Mouse (Mus musculus) MEL (cell line): ENCODE results near the gene Rab4b. TPM values are rescaled to one million over a fixed set of nuclear protein-coding genes. Genes with fewer than 3 reads are reported as not detected.
A peak's percentile ranks its signal among the peaks of the same experiment; 100 is the strongest.

ENCODE experiments used
- DNase-seq: peaks from one replicate; pipeline ENCODE4 v3.0.0; 2011; ENCODE audit warnings: low read depth, low spot score
- H3K27ac ChIP-seq: 2 replicates; pipeline ENCODE4 v1.5.1; 2012; ENCODE audit warnings: low read depth, mild to moderate bottlenecking, control low read depth, low read length, moderate library complexity; ENCODE audit not compliant: control insufficient read depth
- H3K27me3 ChIP-seq, 2 experiments: fragments of 150-350 bp in 1 of 2; sonication (generic) in 1 of 2; 2 replicates each; pipeline ENCODE4 v1.6.1; 2012; ENCODE audit warnings: low read length in 2 of 2, mild to moderate bottlenecking in 2 of 2, improper control_type of control experiment in 1 of 2, moderate library complexity in 1 of 2; ENCODE audit not compliant: insufficient read depth in 2 of 2, control insufficient read depth in 1 of 2
- H3K36me3 ChIP-seq, 2 experiments: 2 replicates each; pipeline ENCODE4 v1.6.1; 2012 to 2014; ENCODE audit warnings: low read length in 2 of 2, improper control_type of control experiment in 1 of 2, inconsistent platforms in 1 of 2, mild to moderate bottlenecking in 1 of 2; ENCODE audit not compliant: insufficient read depth in 2 of 2, control insufficient read depth in 1 of 2
- H3K4me1 ChIP-seq, 2 experiments: fragments of 150-350 bp in 1 of 2; sonication (generic) in 1 of 2; 2 replicates each; pipeline ENCODE4 v1.6.1; 2012; ENCODE audit warnings: low read length in 2 of 2, improper control_type of control experiment in 1 of 2, mild to moderate bottlenecking in 1 of 2; ENCODE audit not compliant: insufficient read depth in 2 of 2, control insufficient read depth in 1 of 2
- H3K4me3 ChIP-seq, 2 experiments: fragments of 150-350 bp in 1 of 2; sonication (generic) in 1 of 2; 2 replicates each; pipeline ENCODE4 v1.5.1; 2012; ENCODE audit warnings: low read depth in 2 of 2, low read length in 2 of 2, mild to moderate bottlenecking in 2 of 2, moderate library complexity in 2 of 2, control low read depth in 1 of 2, improper control_type of control experiment in 1 of 2; ENCODE audit not compliant: control insufficient read depth in 1 of 2, insufficient read depth in 1 of 2
- H3K79me2 ChIP-seq: 2 replicates; pipeline ENCODE4 v1.6.1; 2012; ENCODE audit warnings: mild to moderate bottlenecking, low read length, moderate library complexity; ENCODE audit not compliant: control insufficient read depth, poor library complexity, insufficient read depth
- H3K9ac ChIP-seq: 2 replicates; pipeline ENCODE4 v1.6.1; 2012; ENCODE audit warnings: low read depth, mild to moderate bottlenecking, control low read depth, low read length, moderate library complexity; ENCODE audit not compliant: control insufficient read depth, poor library complexity, severe bottlenecking
- H3K9me3 ChIP-seq: fragments of 150-350 bp; sonication (generic); replicated peaks from 2 replicates; pipeline ENCODE4 v1.6.1; 2012; ENCODE audit warnings: mild to moderate bottlenecking, low read length, improper control_type of control experiment, moderate library complexity; ENCODE audit not compliant: insufficient read depth
- BHLHE40 ChIP-seq: IDR thresholded peaks from 2 replicates; pipeline ENCODE4 v1.6.1; 2012; ENCODE audit warnings: low read depth, mild to moderate bottlenecking, inconsistent platforms, low read length, improper control_type of control experiment, borderline replicate concordance
- CHD1 ChIP-seq: IDR thresholded peaks from 2 replicates; pipeline ENCODE4 v1.6.1; 2012; ENCODE audit warnings: low read depth, mild to moderate bottlenecking, inconsistent platforms, low read length, improper control_type of control experiment
- CHD2 ChIP-seq: IDR thresholded peaks from 2 replicates; pipeline ENCODE4 v1.6.1; 2011; ENCODE audit warnings: low read length, improper control_type of control experiment
- CTCF ChIP-seq, 3 experiments: IDR thresholded peaks in 2 of 3; conservative IDR thresholded peaks in 1 of 3; 2 replicates each; pipeline ENCODE4 v1.5.1; 2011 to 2012; ENCODE audit warnings: low read length in 3 of 3, low read depth in 2 of 3, mild to moderate bottlenecking in 2 of 3, improper control_type of control experiment in 1 of 3, inconsistent platforms in 1 of 3, mixed read lengths in 1 of 3, moderate library complexity in 1 of 3; ENCODE audit not compliant: control insufficient read depth in 1 of 3, insufficient read depth in 1 of 3, poor library complexity in 1 of 3, severe bottlenecking in 1 of 3
- ETS1 ChIP-seq: IDR thresholded peaks from 2 replicates; pipeline ENCODE4 v1.6.1; 2012; ENCODE audit warnings: low read depth, mild to moderate bottlenecking, inconsistent platforms, low read length, improper control_type of control experiment, moderate library complexity
- GABPA ChIP-seq: IDR thresholded peaks from 2 replicates; pipeline ENCODE4 v1.6.1; 2012; ENCODE audit warnings: low read depth, mild to moderate bottlenecking, inconsistent platforms, low read length, improper control_type of control experiment, moderate library complexity
- HCFC1 ChIP-seq: IDR thresholded peaks from 2 replicates; pipeline ENCODE4 v1.6.1; 2012; ENCODE audit warnings: low read depth, mild to moderate bottlenecking, inconsistent platforms, low read length, improper control_type of control experiment, moderate library complexity
- JUND ChIP-seq: IDR thresholded peaks from 2 replicates; pipeline ENCODE4 v1.6.1; 2011; ENCODE audit warnings: low read depth, mild to moderate bottlenecking, improper control_type of control experiment, low read length
- MAX ChIP-seq: IDR thresholded peaks from 2 replicates; pipeline ENCODE4 v1.6.1; 2011; ENCODE audit warnings: low read length, improper control_type of control experiment
- MAZ ChIP-seq: IDR thresholded peaks from 2 replicates; pipeline ENCODE4 v1.6.1; 2012; ENCODE audit warnings: low read depth, mild to moderate bottlenecking, inconsistent platforms, low read length, improper control_type of control experiment
- MYB ChIP-seq: IDR thresholded peaks from 2 replicates; pipeline ENCODE4 v1.6.1; 2011; ENCODE audit warnings: mild to moderate bottlenecking, low read depth, low read length, improper control_type of control experiment
- POLR2A ChIP-seq, 2 experiments: IDR thresholded peaks; 2 replicates each; pipeline ENCODE4 v1.6.1; 2011 to 2012; ENCODE audit warnings: low read length in 2 of 2, mild to moderate bottlenecking in 2 of 2, control low read depth in 1 of 2, improper control_type of control experiment in 1 of 2, low read depth in 1 of 2, moderate library complexity in 1 of 2; ENCODE audit not compliant: control insufficient read depth in 1 of 2, insufficient read depth in 1 of 2, poor library complexity in 1 of 2
- POLR2AphosphoS5 ChIP-seq: IDR thresholded peaks from 2 replicates; pipeline ENCODE4 v1.6.1; 2012; ENCODE audit warnings: low read depth, borderline replicate concordance, mild to moderate bottlenecking, inconsistent platforms, low read length, moderate library complexity, mixed read lengths
- RAD21 ChIP-seq: IDR thresholded peaks from 2 replicates; pipeline ENCODE4 v1.6.1; 2011; ENCODE audit warnings: mild to moderate bottlenecking, low read depth, low read length, improper control_type of control experiment
- SMC3 ChIP-seq: IDR thresholded peaks from 2 replicates; pipeline ENCODE4 v1.6.1; 2011; ENCODE audit warnings: low read depth, low read length, improper control_type of control experiment
- TAL1 ChIP-seq: IDR thresholded peaks from 2 replicates; pipeline ENCODE4 v1.6.1; 2012; ENCODE audit warnings: mild to moderate bottlenecking, inconsistent platforms, low read length, moderate library complexity, mixed read lengths
- TBP ChIP-seq: IDR thresholded peaks from 2 replicates; pipeline ENCODE4 v1.8.0; 2011; ENCODE audit warnings: low read depth, low read length, improper control_type of control experiment
- TCF12 ChIP-seq: IDR thresholded peaks from 2 replicates; pipeline ENCODE4 v1.6.1; 2014; ENCODE audit warnings: low read depth, mild to moderate bottlenecking, inconsistent platforms, low read length, improper control_type of control experiment, moderate library complexity
- UBTF ChIP-seq: IDR thresholded peaks from 2 replicates; pipeline ENCODE4 v1.6.1; 2012; ENCODE audit warnings: low read depth, mild to moderate bottlenecking, inconsistent platforms, low read length, improper control_type of control experiment, moderate library complexity, borderline replicate concordance; ENCODE audit not compliant: insufficient read depth
- USF2 ChIP-seq, 2 experiments: IDR thresholded peaks; 2 replicates each; pipeline ENCODE4 v1.6.1; 2011 to 2012; ENCODE audit warnings: improper control_type of control experiment in 2 of 2, low read length in 2 of 2, borderline replicate concordance in 1 of 2, inconsistent platforms in 1 of 2, low read depth in 1 of 2, mild to moderate bottlenecking in 1 of 2; ENCODE audit not compliant: insufficient read depth in 1 of 2
- ZC3H11A ChIP-seq: IDR thresholded peaks from 2 replicates; pipeline ENCODE4 v1.6.1; 2012; ENCODE audit warnings: low read depth, mild to moderate bottlenecking, inconsistent platforms, low read length, improper control_type of control experiment
- ZMIZ1 ChIP-seq: IDR thresholded peaks from 2 replicates; pipeline ENCODE4 v1.6.1; 2012; ENCODE audit warnings: low read depth, mild to moderate bottlenecking, inconsistent platforms, low read length, improper control_type of control experiment, moderate library complexity
- polyA plus RNA-seq, 2 experiments: library from polyadenylated mRNA; stranded (reverse) in 1 of 2; unstranded in 1 of 2; fragments of >175 nt in 1 of 2; fragments of >200 nt in 1 of 2; gene quantifications; 2 replicates each; pipeline versions ENCODE4 v1.2.1 to v1.2.4; 2012; ENCODE audit warnings: low replicate concordance in 2 of 2, low read depth in 1 of 2; ENCODE audit not compliant: insufficient read length in 2 of 2, insufficient read depth in 1 of 2, missing spikeins in 1 of 2
- total RNA-seq: library from RNA; depleted of rRNA; stranded (reverse); fragments of 300-350 nt; gene quantifications from 2 replicates; pipeline ENCODE4 v1.2.3, GENCODE M21; 2012

The Rab4b gene
- total and polyA plus RNA-seq, 3 experiments: 6.7 to 32.6 TPM; not detected in 1

DNA sequence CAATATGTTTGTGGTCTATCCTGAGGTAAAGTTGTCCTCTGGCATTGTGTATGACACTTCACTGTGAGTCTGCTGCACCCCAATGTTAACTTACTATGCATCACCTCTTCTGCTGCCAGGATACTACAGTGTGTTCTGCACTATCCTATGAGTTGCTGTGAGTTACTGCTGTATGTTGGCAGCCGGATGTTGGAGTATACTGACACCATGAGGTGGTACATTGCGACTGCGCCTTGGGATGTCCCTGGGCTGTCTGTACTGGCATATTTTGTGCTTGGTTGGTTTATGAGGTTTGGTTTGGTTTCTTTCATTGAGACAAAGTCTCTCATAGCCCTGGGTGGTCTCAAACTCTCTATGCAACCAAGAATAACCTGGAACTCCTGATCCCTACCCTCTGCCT lies 50.5 kb downstream of the Rab4b start:
- Histone ChIP-seq H3K9ac (no peak overlapping the region), H3K4me1 (no peaks in the 10 kb centered on the region), H3K4me3 (no peak overlapping the region), H3K9me3 (no peaks in the 10 kb centered on the region), H3K36me3 (no peaks in the 10 kb centered on the region), H3K27ac (no peak overlapping the region), H3K79me2 (no peaks in the 10 kb centered on the region), H3K27me3 (no peaks in the 10 kb centered on the region)
- peak; percentile 27; the same call in 1 of the 2 replicates for TF ChIP-seq ZC3H11A
- no peak for TF ChIP-seq HCFC1
- TF ChIP-seq USF2 (IDR thresholded peaks at IDR 0.05; ENCODE audit: borderline replicate concordance in 1 of 2, insufficient read depth in 1 of 2, low read depth in 1 of 2, low read length in 2 of 2): no peak
- peak; percentile 63 for TF ChIP-seq RAD21
- TF ChIP-seq CTCF (IDR thresholded peaks at IDR 0.05 in 2 of 3, conservative IDR thresholded peaks at IDR 0.05 in 1 of 3; ENCODE audit: control insufficient read depth in 1 of 3, insufficient read depth in 1 of 3, low read depth in 2 of 3, low read length in 3 of 3, poor library complexity in 1 of 3, severe bottlenecking in 1 of 3): peak; percentile 40 to 60 (median 54); a peak in 5 of 6 replicates
- TF ChIP-seq SMC3: peak; percentile 52; the same call in 1 of the 2 replicates
- peak; percentile 33 for DNase-seq

DNA sequence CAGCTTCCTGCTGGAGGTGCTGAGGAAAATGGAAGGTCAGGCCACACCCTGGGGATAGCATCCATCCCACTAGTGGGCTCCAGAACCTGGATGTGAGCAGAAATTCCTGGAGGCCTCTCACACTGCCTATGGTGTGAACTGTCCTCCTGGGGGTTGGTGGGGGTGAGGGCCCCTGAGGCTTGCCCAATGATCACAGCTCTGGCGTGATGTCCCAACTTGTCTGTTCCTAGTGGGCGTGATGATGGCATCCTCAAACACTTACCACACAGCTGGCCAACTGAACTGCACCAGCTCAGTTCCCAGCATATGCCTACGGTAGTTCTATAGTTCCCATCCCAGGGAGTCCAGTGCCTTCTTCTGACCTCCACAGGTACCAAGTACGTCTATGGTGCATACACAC lies 53.7 kb downstream of the Rab4b start:
- TF ChIP-seq JUND (no peak), CHD2 (no peak), POLR2AphosphoS5 (no peak), ETS1 (no peak), SMC3 (no peak), ZC3H11A (no peak), MAX (no peak), TBP (no peak), ZMIZ1 (no peak), RAD21 (no peak), BHLHE40 (no peak), TCF12 (no peak), TAL1 (no peak), MYB (no peak), GABPA (no peak), MAZ (no peak), POLR2A (IDR thresholded peaks at IDR 0.05; ENCODE audit: control insufficient read depth in 1 of 2, insufficient read depth in 1 of 2, low read depth in 1 of 2, low read length in 2 of 2, poor library complexity in 1 of 2) (no peak), CHD1 (no peak), UBTF (no peak)
- no peaks in the 10 kb centered on the region for H3K27me3 ChIP-seq

More for the DNA sequence above, 53.7 kb downstream of the Rab4b start:
- H3K9ac ChIP-seq: no peak overlapping the region
- no peaks in the 10 kb centered on the region for H3K4me1 ChIP-seq
- H3K27ac ChIP-seq: no peak overlapping the region
- H3K9me3 ChIP-seq: no peaks in the 10 kb centered on the region
- no peaks in the 10 kb centered on the region for H3K79me2 ChIP-seq
- no peaks in the 10 kb centered on the region for H3K36me3 ChIP-seq
- no peak overlapping the region for H3K4me3 ChIP-seq
- DNase-seq: no peak
